Mouse (Mus musculus): ENCODE data around the gene B3galt1. TPM values are rescaled to one million over a fixed set of nuclear protein-coding genes. Genes with fewer than 3 reads are reported as not detected.

Gene B3galt1
- polyA plus RNA-seq, 1 experiment from 2014 or later: 51.2 TPM

DNA sequence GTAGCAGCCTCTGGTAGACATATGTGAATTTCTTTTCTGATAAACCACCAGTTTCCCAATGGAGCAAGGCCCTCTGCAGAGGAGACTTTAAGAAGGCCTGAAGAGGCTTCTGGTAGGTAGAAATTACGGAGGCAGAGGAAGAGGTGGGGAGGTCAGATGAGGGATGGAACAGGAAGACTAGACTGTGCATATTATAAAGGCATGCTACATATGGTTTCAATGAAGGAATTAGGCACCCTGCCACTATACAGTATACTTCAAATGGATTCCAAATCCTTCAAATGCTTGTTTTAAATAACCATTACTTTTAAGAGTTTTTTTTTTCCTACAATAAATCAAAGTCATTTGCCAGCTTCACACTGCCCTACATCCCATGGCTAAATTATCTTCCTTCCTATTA is 518.8 kb downstream of the B3galt1 start:
- H3K9me3 ChIP-seq (replicated peaks; ENCODE audit: control insufficient read depth, low read length, poor library complexity, severe bottlenecking): no peaks in the 10 kb centered on the region
- no peaks in the 10 kb centered on the region for H3K36me3 ChIP-seq (ENCODE audit: control insufficient read depth, insufficient read depth, low read length)
- no peak for ATAC-seq
- H3K27me3 ChIP-seq (ENCODE audit: control insufficient read depth, insufficient read depth, low read depth, low read length): no peaks in the 10 kb centered on the region
- H3K9ac ChIP-seq (ENCODE audit: low read depth, low read length): no peak overlapping the region
- H3K4me1 ChIP-seq (ENCODE audit: control insufficient read depth, insufficient read depth, low read length): no peaks in the 10 kb centered on the region
- 86% methylated on average over 1 of the region's 1 CpGs for WGBS
- H3K27ac ChIP-seq (ENCODE audit: low read length): no peak overlapping the region
- no peak overlapping the region for H3K4me3 ChIP-seq (ENCODE audit: low read depth, low read length)
- H3K4me2 ChIP-seq (ENCODE audit: low read length): no peak overlapping the region

GRCm38 (mm10) chr2:68086101-68086500 is 520.4 kb downstream of the B3galt1 start:
- H3K4me3 ChIP-seq (ENCODE audit: low read depth, low read length): no peak overlapping the region
- WGBS: 71% methylated on average over 4 of the region's 4 CpGs
- no peak for ATAC-seq
- no peak overlapping the region for H3K27ac ChIP-seq (ENCODE audit: low read length)
- H3K9ac ChIP-seq (ENCODE audit: low read depth, low read length): no peak overlapping the region
- no peak overlapping the region for H3K4me2 ChIP-seq (ENCODE audit: low read length)
- no peaks in the 10 kb centered on the region for H3K4me1 ChIP-seq (ENCODE audit: control insufficient read depth, insufficient read depth, low read length)
- H3K27me3 ChIP-seq (ENCODE audit: control insufficient read depth, insufficient read depth, low read depth, low read length): no peaks in the 10 kb centered on the region
- no peaks in the 10 kb centered on the region for H3K36me3 ChIP-seq (ENCODE audit: control insufficient read depth, insufficient read depth, low read length)
- H3K9me3 ChIP-seq (replicated peaks; ENCODE audit: control insufficient read depth, low read length, poor library complexity, severe bottlenecking): no peaks in the 10 kb centered on the region

GRCm38 (mm10) chr2:68091559-68091958 is 525.9 kb downstream of the B3galt1 start:
- Histone ChIP-seq H3K27me3 (ENCODE audit: control insufficient read depth, insufficient read depth, low read depth, low read length) (no peaks in the 10 kb centered on the region), H3K36me3 (ENCODE audit: control insufficient read depth, insufficient read depth, low read length) (no peaks in the 10 kb centered on the region), H3K27ac (ENCODE audit: low read length) (no peak overlapping the region), H3K9ac (ENCODE audit: low read depth, low read length) (no peak overlapping the region), H3K9me3 (replicated peaks; ENCODE audit: control insufficient read depth, low read length, poor library complexity, severe bottlenecking) (no peaks in the 10 kb centered on the region), H3K4me3 (ENCODE audit: low read depth, low read length) (no peak overlapping the region), H3K4me2 (ENCODE audit: low read length) (no peak overlapping the region), H3K4me1 (ENCODE audit: control insufficient read depth, insufficient read depth, low read length) (no peaks in the 10 kb centered on the region)
- 83% methylated on average over 2 of the region's 2 CpGs for WGBS
- no peak for ATAC-seq

DNA sequence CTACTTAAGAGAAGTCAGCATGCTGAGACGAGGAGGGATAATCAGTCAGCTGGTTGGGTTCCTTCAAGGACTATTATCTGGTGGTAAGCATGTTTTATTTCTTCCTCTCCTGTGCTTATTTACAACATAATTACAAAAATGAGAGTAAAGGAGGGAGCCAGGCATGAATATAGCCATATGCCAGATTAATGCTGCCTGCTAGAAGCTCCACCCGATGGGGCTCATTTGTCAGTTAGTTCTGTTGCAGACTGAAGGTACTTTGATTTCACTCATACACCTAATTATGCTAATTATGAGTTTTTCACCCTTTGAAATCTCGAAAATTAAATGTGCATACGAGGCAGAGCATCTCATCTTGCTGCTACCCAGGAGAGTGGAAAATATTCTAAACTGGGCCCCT is 539.0 kb downstream of the B3galt1 start:
- Histone ChIP-seq H3K4me1 (ENCODE audit: control insufficient read depth, insufficient read depth, low read length) (no peaks in the 10 kb centered on the region), H3K36me3 (ENCODE audit: control insufficient read depth, insufficient read depth, low read length) (no peaks in the 10 kb centered on the region), H3K4me2 (ENCODE audit: low read length) (no peak overlapping the region), H3K27me3 (ENCODE audit: control insufficient read depth, insufficient read depth, low read depth, low read length) (no peaks in the 10 kb centered on the region), H3K27ac (ENCODE audit: low read length) (no peak overlapping the region), H3K9me3 (replicated peaks; ENCODE audit: control insufficient read depth, low read length, poor library complexity, severe bottlenecking) (0 out of 2 replicates have a peak, but pooled peaks cover 2% of the 10 kb centered on the region), H3K9ac (ENCODE audit: low read depth, low read length) (no peak overlapping the region), H3K4me3 (ENCODE audit: low read depth, low read length) (no peak overlapping the region)
- ATAC-seq: no peak
- 40% methylated on average over 4 of the region's 4 CpGs for WGBS

DNA sequence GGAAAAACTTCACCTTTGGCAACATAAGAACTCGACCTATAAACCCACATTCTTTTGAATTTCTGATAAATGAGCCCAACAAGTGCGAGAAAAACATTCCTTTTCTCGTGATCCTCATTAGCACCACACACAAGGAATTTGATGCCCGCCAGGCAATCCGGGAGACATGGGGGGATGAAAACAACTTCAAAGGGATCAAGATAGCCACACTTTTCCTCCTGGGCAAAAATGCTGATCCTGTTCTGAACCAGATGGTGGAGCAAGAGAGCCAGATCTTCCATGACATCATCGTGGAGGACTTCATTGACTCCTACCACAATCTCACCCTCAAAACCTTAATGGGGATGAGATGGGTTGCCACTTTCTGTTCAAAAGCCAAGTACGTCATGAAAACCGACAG is 552.4 kb downstream of the B3galt1 start:
- Histone ChIP-seq H3K9ac (ENCODE audit: low read depth, low read length) (no peak overlapping the region), H3K27me3 (ENCODE audit: control insufficient read depth, insufficient read depth, low read depth, low read length) (no peaks in the 10 kb centered on the region), H3K4me2 (ENCODE audit: low read length) (no peak overlapping the region), H3K9me3 (replicated peaks; ENCODE audit: control insufficient read depth, low read length, poor library complexity, severe bottlenecking) (0 out of 2 replicates have a peak, but pooled peaks cover 2% of the 10 kb centered on the region), H3K27ac (ENCODE audit: low read length) (no peak overlapping the region), H3K4me1 (ENCODE audit: control insufficient read depth, insufficient read depth, low read length) (no peaks in the 10 kb centered on the region), H3K4me3 (ENCODE audit: low read depth, low read length) (no peak overlapping the region), H3K36me3 (ENCODE audit: control insufficient read depth, insufficient read depth, low read length) (peaks cover 12% of the 10 kb centered on the region)
- WGBS: 72% methylated on average over 8 of the region's 8 CpGs
- ATAC-seq: no peak

DNA sequence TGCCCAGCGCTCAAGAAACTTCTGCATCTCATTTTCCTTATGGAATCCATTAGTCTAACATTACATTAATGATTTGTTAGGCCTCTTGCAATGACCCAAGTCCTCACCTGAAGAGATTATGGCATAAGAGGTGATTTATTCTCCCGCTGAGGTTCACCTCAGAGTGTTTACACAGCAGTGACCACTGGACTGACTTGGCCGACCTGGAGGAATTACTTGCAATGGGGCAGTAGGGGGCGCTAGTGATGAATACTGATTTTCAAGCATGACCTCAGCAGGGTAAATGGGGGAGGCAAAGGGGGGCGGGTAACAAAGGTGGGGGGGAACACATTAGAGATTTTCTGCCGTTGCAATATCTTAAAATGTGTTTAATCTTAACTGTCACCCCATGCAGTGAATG is 559.1 kb downstream of the B3galt1 start:
- no peak overlapping the region for H3K4me3 ChIP-seq (ENCODE audit: low read depth, low read length)
- no peaks in the 10 kb centered on the region for H3K36me3 ChIP-seq (ENCODE audit: control insufficient read depth, insufficient read depth, low read length)
- H3K27ac ChIP-seq (ENCODE audit: low read length): no peak overlapping the region
- ATAC-seq: no peak
- no peaks in the 10 kb centered on the region for H3K27me3 ChIP-seq (ENCODE audit: control insufficient read depth, insufficient read depth, low read depth, low read length)
- 65% methylated on average over 6 of the region's 6 CpGs for WGBS
- no peak overlapping the region for H3K4me2 ChIP-seq (ENCODE audit: low read length)
- H3K4me1 ChIP-seq (ENCODE audit: control insufficient read depth, insufficient read depth, low read length): no peaks in the 10 kb centered on the region
- H3K9ac ChIP-seq (ENCODE audit: low read depth, low read length): no peak overlapping the region
- H3K9me3 ChIP-seq (replicated peaks; ENCODE audit: control insufficient read depth, low read length, poor library complexity, severe bottlenecking): no peaks in the 10 kb centered on the region

DNA sequence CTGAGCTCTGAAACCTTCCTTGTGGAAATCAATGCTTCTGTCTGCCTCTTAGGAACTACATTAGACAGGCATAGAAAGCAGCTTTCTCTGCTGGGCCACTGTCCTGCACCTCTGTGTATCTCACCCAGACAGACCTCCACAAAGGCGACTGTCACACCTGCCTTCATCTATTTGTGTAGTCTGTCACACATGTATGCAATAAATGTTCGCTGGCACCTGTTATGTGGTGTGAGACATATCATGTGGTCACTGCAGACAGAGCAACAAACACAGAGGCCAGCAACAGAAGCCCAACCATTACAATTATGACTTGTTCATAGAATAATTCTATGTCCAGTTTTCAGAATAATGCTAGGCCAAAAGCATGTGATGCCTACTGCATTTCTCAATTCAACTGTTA is 575.4 kb downstream of the B3galt1 start:
- Histone ChIP-seq H3K9ac (ENCODE audit: low read depth, low read length) (no peak overlapping the region), H3K27me3 (ENCODE audit: control insufficient read depth, insufficient read depth, low read depth, low read length) (no peaks in the 10 kb centered on the region), H3K36me3 (ENCODE audit: control insufficient read depth, insufficient read depth, low read length) (no peaks in the 10 kb centered on the region), H3K4me3 (ENCODE audit: low read depth, low read length) (no peak overlapping the region), H3K27ac (ENCODE audit: low read length) (no peak overlapping the region), H3K9me3 (replicated peaks; ENCODE audit: control insufficient read depth, low read length, poor library complexity, severe bottlenecking) (0 out of 2 replicates have a peak, but pooled peaks cover 4% of the 10 kb centered on the region), H3K4me2 (ENCODE audit: low read length) (no peak overlapping the region), H3K4me1 (ENCODE audit: control insufficient read depth, insufficient read depth, low read length) (no peaks in the 10 kb centered on the region)
- no peak for ATAC-seq
- WGBS: 92% methylated on average over 2 of the region's 2 CpGs

GRCm38 (mm10) chr2:68143292-68143691 is 577.6 kb downstream of the B3galt1 start:
- Histone ChIP-seq H3K9ac (ENCODE audit: low read depth, low read length) (no peak overlapping the region), H3K36me3 (ENCODE audit: control insufficient read depth, insufficient read depth, low read length) (no peaks in the 10 kb centered on the region), H3K4me1 (ENCODE audit: control insufficient read depth, insufficient read depth, low read length) (no peaks in the 10 kb centered on the region), H3K27me3 (ENCODE audit: control insufficient read depth, insufficient read depth, low read depth, low read length) (no peaks in the 10 kb centered on the region), H3K4me3 (ENCODE audit: low read depth, low read length) (no peak overlapping the region), H3K4me2 (ENCODE audit: low read length) (no peak overlapping the region), H3K27ac (ENCODE audit: low read length) (no peak overlapping the region), H3K9me3 (replicated peaks; ENCODE audit: control insufficient read depth, low read length, poor library complexity, severe bottlenecking) (0 out of 2 replicates have a peak, but pooled peaks cover 4% of the 10 kb centered on the region)
- 48% methylated on average over 2 of the region's 2 CpGs for WGBS
- ATAC-seq: no peak

DNA sequence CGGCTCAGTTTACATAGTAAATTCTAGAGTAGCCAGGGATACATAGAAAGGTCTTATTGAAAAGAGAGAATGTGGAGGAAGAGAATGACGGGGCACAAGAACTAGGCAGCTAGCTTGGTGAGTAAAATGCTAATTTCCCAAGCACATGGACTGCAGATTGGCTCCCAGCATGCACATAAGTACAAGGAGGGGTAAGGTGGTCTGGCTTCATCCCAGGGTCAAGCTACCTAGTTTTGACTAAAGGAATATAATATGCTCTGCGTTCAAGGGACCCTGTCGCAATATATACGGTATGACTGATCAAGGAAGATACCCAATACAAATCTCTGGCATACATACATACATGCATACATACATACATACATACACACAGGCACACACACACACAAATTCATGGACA is 594.1 kb downstream of the B3galt1 start:
- 93% methylated on average over 5 of the region's 5 CpGs for WGBS
- no peaks in the 10 kb centered on the region for H3K9me3 ChIP-seq (replicated peaks; ENCODE audit: control insufficient read depth, low read length, poor library complexity, severe bottlenecking)
- H3K27me3 ChIP-seq (ENCODE audit: control insufficient read depth, insufficient read depth, low read depth, low read length): no peaks in the 10 kb centered on the region
- ATAC-seq: no peak
- no peaks in the 10 kb centered on the region for H3K36me3 ChIP-seq (ENCODE audit: control insufficient read depth, insufficient read depth, low read length)
- H3K4me1 ChIP-seq (ENCODE audit: control insufficient read depth, insufficient read depth, low read length): no peaks in the 10 kb centered on the region
- no peak overlapping the region for H3K27ac ChIP-seq (ENCODE audit: low read length)
- H3K4me2 ChIP-seq (ENCODE audit: low read length): no peak overlapping the region
- no peak overlapping the region for H3K4me3 ChIP-seq (ENCODE audit: low read depth, low read length)
- H3K9ac ChIP-seq (ENCODE audit: low read depth, low read length): no peak overlapping the region

DNA sequence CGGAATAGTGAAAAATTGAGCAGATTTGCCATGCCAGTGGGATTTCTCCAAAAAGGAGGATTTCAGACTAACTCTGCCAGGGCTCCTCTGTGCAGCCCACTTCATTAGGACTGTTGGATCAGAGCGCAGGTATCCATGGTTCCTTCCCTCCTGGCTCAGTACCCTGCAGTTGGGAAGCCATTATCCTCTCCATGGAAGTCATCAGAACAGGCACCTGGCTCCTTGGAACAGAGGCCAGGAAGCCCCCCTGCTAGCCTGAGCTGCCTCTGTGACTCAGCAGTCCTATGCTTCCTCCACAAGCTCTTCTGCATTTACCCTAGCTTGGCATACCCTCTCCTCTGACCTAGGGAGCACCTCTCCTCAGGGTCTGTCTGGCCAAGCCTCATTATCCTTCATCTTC is 594.9 kb downstream of the B3galt1 start:
- no peak; the same call in 1 of the 2 replicates for ATAC-seq
- WGBS: 91% methylated on average over 2 of the region's 2 CpGs

More for the DNA sequence above, 594.9 kb downstream of the B3galt1 start:
- H3K27me3 ChIP-seq (ENCODE audit: control insufficient read depth, insufficient read depth, low read depth, low read length): no peaks in the 10 kb centered on the region
- H3K9ac ChIP-seq (ENCODE audit: low read depth, low read length): no peak overlapping the region
- no peaks in the 10 kb centered on the region for H3K9me3 ChIP-seq (replicated peaks; ENCODE audit: control insufficient read depth, low read length, poor library complexity, severe bottlenecking)
- H3K4me1 ChIP-seq (ENCODE audit: control insufficient read depth, insufficient read depth, low read length): no peaks in the 10 kb centered on the region
- no peaks in the 10 kb centered on the region for H3K36me3 ChIP-seq (ENCODE audit: control insufficient read depth, insufficient read depth, low read length)
- H3K4me2 ChIP-seq (ENCODE audit: low read length): no peak overlapping the region
- H3K4me3 ChIP-seq (ENCODE audit: low read depth, low read length): no peak overlapping the region
- H3K27ac ChIP-seq (ENCODE audit: low read length): no peak overlapping the region
